Mouse (Mus musculus) heart, adult 2 months (tissue): ENCODE results near the gene Nfkbil1. TPM values are rescaled to one million over a fixed set of nuclear protein-coding genes. Genes with fewer than 3 reads are reported as not detected.

Experiments
- DNase-seq, 2 experiments: peaks; one replicate each; pipeline ENCODE4 v3.0.0; 2021
- H3K27ac ChIP-seq: fragments of 200-600 bp; 2 replicates; pipeline ENCODE4 v1.8.1; 2022
- H3K27me3 ChIP-seq: fragments of 200-500 bp; 2 replicates; pipeline ENCODE4 v1.6.1; 2012; ENCODE audit warnings: mild to moderate bottlenecking, low read length, inconsistent platforms, mixed read lengths; ENCODE audit not compliant: control insufficient read depth, insufficient read depth
- H3K36me3 ChIP-seq: fragments of 200-500 bp; 2 replicates; pipeline ENCODE4 v1.6.1; 2012; ENCODE audit warnings: low read length, inconsistent platforms; ENCODE audit not compliant: control insufficient read depth, insufficient read depth
- H3K4me1 ChIP-seq: fragments of 200-500 bp; 2 replicates; pipeline ENCODE4 v1.6.1; 2011; ENCODE audit warnings: low read length; ENCODE audit not compliant: control insufficient read depth, insufficient read depth
- H3K4me3 ChIP-seq: fragments of 200-600 bp; 2 replicates; pipeline ENCODE4 v1.8.1; 2022
- H3K79me2 ChIP-seq: fragments of 200-500 bp; replicated peaks from 2 replicates; pipeline ENCODE4 v1.6.1; 2012; ENCODE audit warnings: mild to moderate bottlenecking, inconsistent platforms, low read length, moderate library complexity, mixed read lengths; ENCODE audit not compliant: control insufficient read depth, insufficient read depth
- H3K9ac ChIP-seq: fragments of 200-500 bp; 2 replicates; pipeline ENCODE4 v1.6.1; 2012; ENCODE audit warnings: low read depth, mild to moderate bottlenecking, control low read depth, inconsistent platforms, low read length, mixed read lengths
- CTCF ChIP-seq: fragments of 200-600 bp; IDR thresholded peaks from 2 replicates; pipeline ENCODE4 v1.8.1; 2022; ENCODE audit warnings: antibody characterized with exemption, mild to moderate bottlenecking, moderate library complexity
- EP300 ChIP-seq: fragments of 200-500 bp; IDR thresholded peaks from 2 replicates; pipeline ENCODE4 v1.6.1; 2011; ENCODE audit warnings: low read depth, low read length, control low read depth; ENCODE audit not compliant: insufficient read depth
- POLR2A ChIP-seq: fragments of 200-500 bp; IDR thresholded peaks from 2 replicates; pipeline ENCODE4 v1.6.1; 2011; ENCODE audit warnings: mild to moderate bottlenecking, low read depth, low read length, control low read depth; ENCODE audit not compliant: insufficient read depth
- WGBS: fragments of 180-500 bp; shearing (Covaris S2); methylation state at CpG from one replicate; pipeline ENCODE4 v1.1.7; 2018; 5-methylcytosine and 5-hydroxymethylcytosine counted together
- intact Hi-C: fragments of 180-260 bp; cut with DNase I; formaldehyde crosslinking; loops from one replicate; pipeline ENCODE4 v1.15.1; 2025
- polyA plus RNA-seq: library from polyadenylated mRNA; depleted of rRNA; stranded (reverse); fragments of >200 nt; gene quantifications from 2 replicates; pipeline ENCODE4 v1.2.3, GENCODE M21; 2012
- total RNA-seq, 2 experiments: library from RNA; stranded (reverse); gene quantifications; 2 replicates each; pipeline ENCODE4 v1.2.3; 2021

Nfkbil1 gene
- total and polyA plus RNA-seq, 3 experiments = 5.0 to 8.2 (median 6.5) TPM

GRCm38 (mm10) chr17:35262664-35263522, 27.3 kb upstream of the Nfkbil1 start, which contains the start of gene H2-D1:
TSS of gene H2-D1 (plus strand) at chr17:35262730.
- peak within 1 kb of the TSS; percentile 87 for H3K9ac ChIP-seq
- DNase-seq = peak; percentile 99 to 100
- peaks cover 3% of the 10 kb centered on the region for H3K4me1 ChIP-seq
- peak within 1 kb of the TSS; percentile 90 for H3K27ac ChIP-seq
- peak within 1 kb of the TSS; percentile 79 for H3K4me3 ChIP-seq
- H3K79me2 ChIP-seq = no peaks in the 10 kb centered on the region
- H3K36me3 ChIP-seq = peaks cover 3% of the 10 kb centered on the region
- WGBS = 2% methylated on average over 72 of the region's 73 CpGs
- intact Hi-C loops = no loop called here
- TF ChIP-seq CTCF (no peak), EP300 (0 out of 2 replicates have a peak, but pooled peaks have one; percentile 49), POLR2A (peak; percentile 96)
- no peaks in the 10 kb centered on the region for H3K27me3 ChIP-seq

- DNase-seq = no peak
- Histone ChIP-seq H3K27me3 (no peaks in the 10 kb centered on the region), H3K4me3 (no peak overlapping the region), H3K36me3 (peaks cover 3% of the 10 kb centered on the region), H3K4me1 (peaks cover 3% of the 10 kb centered on the region), H3K79me2 (no peaks in the 10 kb centered on the region), H3K27ac (peak overlapping the region; percentile 90; the same call in 1 of the 2 replicates), H3K9ac (no peak overlapping the region)
- intact Hi-C loops = no loop called here
- 81% methylated on average over 13 of the region's 13 CpGs for WGBS
- no peak for TF ChIP-seq EP300
- no peak for TF ChIP-seq CTCF
- no peak for TF ChIP-seq POLR2A
Observed at GRCm38 (mm10) chr17:35261651-35262050, 26.1 kb upstream of the Nfkbil1 start.

- Histone ChIP-seq H3K36me3 (peaks cover 3% of the 10 kb centered on the region; the same call in 1 of the 2 replicates), H3K79me2 (no peaks in the 10 kb centered on the region), H3K27me3 (no peaks in the 10 kb centered on the region), H3K27ac (peak overlapping the region; percentile 89), H3K4me3 (no peak overlapping the region), H3K9ac (no peak overlapping the region), H3K4me1 (no peaks in the 10 kb centered on the region; the same call in 1 of the 2 replicates)
- intact Hi-C loops = loop anchor here (5.0 kb wide), 1 partner anchor 33 kb away; no protein-coding TSS in a partner anchor
- TF ChIP-seq EP300 = no peak
- no peak for TF ChIP-seq POLR2A
- no peak for TF ChIP-seq CTCF
- no peak for DNase-seq
- WGBS = 63% methylated on average over 4 of the region's 4 CpGs
Observed at GRCm38 (mm10) chr17:35259621-35260020, 24.0 kb upstream of the Nfkbil1 start.

GRCm38 (mm10) chr17:35258492-35259478, 23.2 kb upstream of the Nfkbil1 start:
- TF ChIP-seq EP300 (peak; percentile 56; the same call in 1 of the 2 replicates), CTCF (peak; percentile 45), POLR2A (peak; percentile 57; the same call in 1 of the 2 replicates)
- no peak overlapping the region for H3K4me3 ChIP-seq
- peak overlapping the region; percentile 89 for H3K27ac ChIP-seq
- H3K36me3 ChIP-seq = no peaks in the 10 kb centered on the region
- H3K27me3 ChIP-seq = no peaks in the 10 kb centered on the region
- H3K4me1 ChIP-seq = no peaks in the 10 kb centered on the region; the same call in 1 of the 2 replicates
- intact Hi-C loops = loop anchor here (1.0 to 5.0 kb wide), 3 partner anchors 16 to 44 kb away; no protein-coding TSS in a partner anchor
- H3K9ac ChIP-seq = no peak overlapping the region
- 35% methylated on average over 14 of the region's 14 CpGs for WGBS
- H3K79me2 ChIP-seq = no peaks in the 10 kb centered on the region
- peak; percentile 66 to 86 for DNase-seq

- WGBS = 4% methylated on average over 17 of the region's 17 CpGs
- no peaks in the 10 kb centered on the region for H3K27me3 ChIP-seq
- H3K36me3 ChIP-seq = no peaks in the 10 kb centered on the region
- intact Hi-C loops = loop anchor here (1.0 to 5.0 kb wide), 3 partner anchors 16 to 44 kb away; no protein-coding TSS in a partner anchor
- no peaks in the 10 kb centered on the region; the same call in 1 of the 2 replicates for H3K4me1 ChIP-seq
- peak; percentile 86 for TF ChIP-seq CTCF
- TF ChIP-seq EP300 = peak; percentile 91
- peak; percentile 32; the same call in 1 of the 2 replicates for TF ChIP-seq POLR2A
- H3K4me3 ChIP-seq = peak overlapping the region; percentile 47
- peak; percentile 95 to 97 for DNase-seq
- H3K27ac ChIP-seq = peak overlapping the region; percentile 89
- peak overlapping the region; percentile 72 for H3K9ac ChIP-seq
- no peaks in the 10 kb centered on the region for H3K79me2 ChIP-seq
Observed at GRCm38 (mm10) chr17:35257824-35258491, 22.4 kb upstream of the Nfkbil1 start.
